Mouse (Mus musculus) hindbrain, embryonic 15.5 days (tissue): ENCODE measurements at regions not wholly inside any gene's neighbourhood (a gene's known extent, or its start where the extent isn't known, plus 50 kb on each side); places are given as distances from the start of the nearest gene placed in this dataset.

Experiments
- ATAC-seq: fragments of 200-750 bp; cut with Nextera tagmentation; 2 replicates; pipeline ENCODE4 v1.8.0; 2017; ENCODE audit warnings: low read depth, moderate number of reproducible peaks, moderate TSS enrichment; ENCODE audit not compliant: low FRiP score
- H3K27ac ChIP-seq: fragments of 300-500 bp; sonication (generic); replicated peaks from 2 replicates; pipeline ENCODE4 v1.5.1; 2015; ENCODE audit warnings: mild to moderate bottlenecking, inconsistent platforms
- H3K27me3 ChIP-seq: fragments of 300-500 bp; sonication (generic); 2 replicates; pipeline ENCODE4 v1.6.1; 2015; ENCODE audit warnings: control low read depth, inconsistent platforms
- H3K36me3 ChIP-seq: fragments of 300-500 bp; sonication (generic); 2 replicates; pipeline ENCODE4 v1.6.1; 2015; ENCODE audit warnings: control low read depth, inconsistent platforms
- H3K4me1 ChIP-seq: fragments of 300-500 bp; sonication (generic); replicated peaks from 2 replicates; pipeline ENCODE4 v1.6.1; 2015; ENCODE audit warnings: control low read depth, inconsistent platforms
- H3K4me2 ChIP-seq: fragments of 300-500 bp; sonication (generic); 2 replicates; pipeline ENCODE4 v1.6.1; 2015; ENCODE audit warnings: moderate library complexity, mild to moderate bottlenecking, inconsistent platforms
- H3K4me3 ChIP-seq: fragments of 300-500 bp; sonication (generic); 2 replicates; pipeline ENCODE4 v1.5.1; 2015; ENCODE audit warnings: mild to moderate bottlenecking, inconsistent platforms
- H3K9ac ChIP-seq: fragments of 300-500 bp; sonication (generic); 2 replicates; pipeline ENCODE4 v1.6.1; 2015; ENCODE audit warnings: inconsistent platforms
- H3K9me3 ChIP-seq: fragments of 300-500 bp; sonication (generic); 2 replicates; pipeline ENCODE4 v1.6.1; 2016; ENCODE audit warnings: control low read depth, inconsistent platforms
- WGBS: fragments of 180-500 bp; shearing (Covaris S2); methylation state at CpG from one replicate; pipeline ENCODE4 v1.1.7; 2015; 5-methylcytosine and 5-hydroxymethylcytosine counted together

- no peaks in the 10 kb centered on the region for H3K27me3 ChIP-seq
- H3K27ac ChIP-seq: no peak overlapping the region
- ATAC-seq: no peak
- H3K36me3 ChIP-seq: no peaks in the 10 kb centered on the region
- H3K4me3 ChIP-seq: no peak overlapping the region
- H3K9me3 ChIP-seq: no peaks in the 10 kb centered on the region
- 21% methylated on average over 1 of the region's 1 CpGs for WGBS
- no peak overlapping the region for H3K9ac ChIP-seq
- H3K4me2 ChIP-seq: no peak overlapping the region
- H3K4me1 ChIP-seq: no peaks in the 10 kb centered on the region
Observed at GRCm38 (mm10) chr14:83143488-83143887, 1299.9 kb upstream of the Pcdh17 start.

- H3K27me3 ChIP-seq: no peaks in the 10 kb centered on the region
- no peak overlapping the region for H3K9ac ChIP-seq
- H3K4me2 ChIP-seq: no peak overlapping the region
- H3K4me3 ChIP-seq: no peak overlapping the region
- H3K27ac ChIP-seq: no peak overlapping the region
- peak; percentile 59; the same call in 1 of the 2 replicates for ATAC-seq
- no peaks in the 10 kb centered on the region for H3K4me1 ChIP-seq
- H3K36me3 ChIP-seq: no peaks in the 10 kb centered on the region
- H3K9me3 ChIP-seq: no peaks in the 10 kb centered on the region
Observed at GRCm38 (mm10) chr14:83154816-83155215, 1288.5 kb upstream of the Pcdh17 start.
